Mouse (Mus musculus) cortical plate, adult 2 months (tissue): Measurements from ENCODE around the gene Izumo1r. TPM values are rescaled to one million over a fixed set of nuclear protein-coding genes. Genes with fewer than 3 reads are reported as not detected.

Experiments
- H3K27ac ChIP-seq: fragments of 200-500 bp; 2 replicates; pipeline ENCODE4 v1.5.1; 2012; ENCODE audit warnings: low read length, control low read depth, inconsistent platforms; ENCODE audit not compliant: insufficient read depth
- H3K4me1 ChIP-seq: fragments of 200-500 bp; 2 replicates; pipeline ENCODE4 v1.6.1; 2011; ENCODE audit warnings: low read length; ENCODE audit not compliant: control insufficient read depth, insufficient read depth
- H3K4me3 ChIP-seq: fragments of 200-500 bp; 2 replicates; pipeline ENCODE4 v1.5.1; 2011; ENCODE audit warnings: mild to moderate bottlenecking, low read length, control low read depth; ENCODE audit not compliant: insufficient read depth
- CTCF ChIP-seq: fragments of 200-500 bp; IDR thresholded peaks from 2 replicates; pipeline ENCODE4 v1.5.1; 2011; ENCODE audit warnings: mild to moderate bottlenecking, control low read depth, low read length; ENCODE audit not compliant: insufficient read depth; ENCODE audit errors: extremely low read depth
- POLR2A ChIP-seq: fragments of 200-500 bp; IDR thresholded peaks from 2 replicates; pipeline ENCODE4 v1.6.1; 2011; ENCODE audit warnings: mild to moderate bottlenecking, low read length, control low read depth; ENCODE audit not compliant: insufficient read depth; ENCODE audit errors: extremely low read depth
- polyA plus RNA-seq: library from polyadenylated mRNA; depleted of rRNA; stranded (reverse); fragments of >200 nt; gene quantifications from 2 replicates; pipeline ENCODE4 v1.2.3, GENCODE M21; 2012

The Izumo1r gene
- polyA plus RNA-seq, 1 experiment, result not detected

- TF ChIP-seq POLR2A (no peak), CTCF (no peak)
- no peaks in the 10 kb centered on the region for H3K4me1 ChIP-seq
- H3K27ac ChIP-seq, result no peak overlapping the region
- no peak overlapping the region for H3K4me3 ChIP-seq
These were observed 27.5 kb upstream of the Izumo1r start for GRCm38 (mm10) chr9:14931211-14931610.

DNA sequence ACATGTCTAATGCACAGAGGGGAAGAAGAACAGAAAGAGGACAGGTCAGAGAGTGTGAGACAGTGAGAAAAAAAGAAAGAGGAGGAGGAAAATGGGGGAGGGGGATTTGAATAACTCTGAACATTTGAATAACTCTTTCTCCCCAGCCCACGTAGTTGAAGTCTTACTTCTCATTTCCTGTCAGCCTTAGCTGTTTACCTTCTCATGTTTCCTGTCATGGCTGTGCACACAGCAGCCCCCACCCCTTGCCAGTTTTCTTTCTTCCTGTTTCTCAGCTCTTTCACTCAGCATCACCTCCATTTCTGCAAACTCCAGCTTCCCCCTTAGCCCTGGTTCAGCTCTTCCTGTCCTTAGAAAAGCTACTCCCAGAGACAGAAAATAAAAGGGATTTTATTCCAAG lies 22.8 kb upstream of the Izumo1r start:
- no peaks in the 10 kb centered on the region for H3K4me1 ChIP-seq
- TF ChIP-seq CTCF (no peak), POLR2A (no peak)
- no peak overlapping the region for H3K4me3 ChIP-seq
- H3K27ac ChIP-seq, result no peak overlapping the region

- Histone ChIP-seq H3K27ac (no peak overlapping the region), H3K4me1 (no peaks in the 10 kb centered on the region), H3K4me3 (no peak overlapping the region)
- TF ChIP-seq CTCF (no peak), POLR2A (no peak)
These were observed 19.9 kb upstream of the Izumo1r start for GRCm38 (mm10) chr9:14923625-14924024.

- H3K4me3 ChIP-seq, result no peak overlapping the region
- no peak overlapping the region for H3K27ac ChIP-seq
- TF ChIP-seq CTCF (no peak), POLR2A (no peak)
- no peaks in the 10 kb centered on the region for H3K4me1 ChIP-seq
These were observed 18.3 kb upstream of the Izumo1r start for GRCm38 (mm10) chr9:14921971-14922560.

DNA sequence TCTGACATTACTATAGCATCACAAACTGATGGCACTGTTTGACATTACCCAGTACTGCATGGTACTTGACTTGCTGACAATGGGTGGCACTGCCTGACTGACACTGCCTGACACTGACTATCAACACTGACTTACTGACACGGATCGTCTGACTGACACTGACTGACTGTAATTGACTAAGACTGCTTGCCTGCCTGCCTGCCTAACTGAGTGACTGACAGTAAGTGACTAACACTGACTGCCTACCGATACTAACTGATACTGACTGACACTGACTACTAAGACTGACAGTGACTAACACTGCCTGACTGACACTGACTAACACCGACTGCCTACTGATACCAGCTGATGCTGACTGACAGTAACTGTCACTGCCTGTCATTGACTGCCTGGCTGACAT lies 17.5 kb upstream of the Izumo1r start:
- Histone ChIP-seq H3K27ac (no peak overlapping the region), H3K4me1 (no peaks in the 10 kb centered on the region), H3K4me3 (no peak overlapping the region)
- no peak for TF ChIP-seq CTCF
- no peak for TF ChIP-seq POLR2A

- H3K4me1 ChIP-seq, result no peaks in the 10 kb centered on the region
- TF ChIP-seq CTCF, result no peak
- TF ChIP-seq POLR2A, result no peak
- no peak overlapping the region for H3K27ac ChIP-seq
- H3K4me3 ChIP-seq, result no peak overlapping the region
These were observed 16.9 kb upstream of the Izumo1r start for GRCm38 (mm10) chr9:14920608-14921007.

GRCm38 (mm10) chr9:14918825-14919668 lies 15.3 kb upstream of the Izumo1r start:
- Histone ChIP-seq H3K4me3 (no peak overlapping the region), H3K27ac (no peak overlapping the region), H3K4me1 (no peaks in the 10 kb centered on the region)
- TF ChIP-seq POLR2A, result no peak
- no peak for TF ChIP-seq CTCF

- no peak for TF ChIP-seq POLR2A
- TF ChIP-seq CTCF, result no peak
- Histone ChIP-seq H3K4me3 (no peak overlapping the region), H3K4me1 (no peaks in the 10 kb centered on the region), H3K27ac (no peak overlapping the region)
These were observed 13.9 kb upstream of the Izumo1r start for GRCm38 (mm10) chr9:14917661-14918060.

GRCm38 (mm10) chr9:14912037-14912436 lies 8.3 kb upstream of the Izumo1r start:
- H3K4me1 ChIP-seq, result peaks cover 3% of the 10 kb centered on the region; the same call in 1 of the 2 replicates
- no peak overlapping the region for H3K4me3 ChIP-seq
- no peak for TF ChIP-seq POLR2A
- TF ChIP-seq CTCF, result no peak
- H3K27ac ChIP-seq, result no peak overlapping the region

- H3K27ac ChIP-seq, result no peak overlapping the region
- H3K4me3 ChIP-seq, result no peak overlapping the region
- peaks cover 5% of the 10 kb centered on the region; the same call in 1 of the 2 replicates for H3K4me1 ChIP-seq
- TF ChIP-seq POLR2A (no peak), CTCF (no peak)
These were observed 6.2 kb upstream of the Izumo1r start for GRCm38 (mm10) chr9:14909981-14910380.
